Mouse (Mus musculus) lung, adult 2 months (tissue): Measurements from ENCODE around the gene Cacna2d4. TPM values are rescaled to one million over a fixed set of nuclear protein-coding genes. Genes with fewer than 3 reads are reported as not detected.
"Not testable (repeated sequence)": the region's sequence is repeated elsewhere in the genome, so short reads cannot be mapped to it uniquely, and the experiment has no call there.

Experiments used
- DNase-seq: peaks from one replicate; pipeline ENCODE4 v3.0.0; 2022
- H3K4me1 ChIP-seq: fragments of 200-500 bp; 2 replicates; pipeline ENCODE4 v1.6.1; 2011; ENCODE audit warnings: low read length; ENCODE audit not compliant: control insufficient read depth, insufficient read depth
- H3K4me3 ChIP-seq: fragments of 200-500 bp; replicated peaks from 2 replicates; pipeline ENCODE3; 2011; ENCODE audit warnings: low read depth, mild to moderate bottlenecking, control low read depth, low read length; ENCODE audit errors: extremely low read depth
- CTCF ChIP-seq: fragments of 200-500 bp; IDR thresholded peaks from 2 replicates; pipeline ENCODE4 v1.5.1; 2011; ENCODE audit warnings: mild to moderate bottlenecking, low read length, control low read depth; ENCODE audit not compliant: insufficient read depth
- POLR2A ChIP-seq: fragments of 200-500 bp; IDR thresholded peaks from 2 replicates; pipeline ENCODE4 v1.6.1; 2011; ENCODE audit warnings: low read depth, mild to moderate bottlenecking, control low read depth, low read length, borderline replicate concordance; ENCODE audit errors: extremely low read depth
- WGBS: fragments of 180-500 bp; shearing (Covaris S2); methylation state at CpG from one replicate; pipeline ENCODE4 v1.1.7; 2018; 5-methylcytosine and 5-hydroxymethylcytosine counted together
- polyA plus RNA-seq: library from polyadenylated mRNA; depleted of rRNA; stranded (reverse); fragments of >200 nt; gene quantifications from 2 replicates; pipeline ENCODE4 v1.2.3, GENCODE M21; 2012

The Cacna2d4 gene
- polyA plus RNA-seq, 1 experiment: 4.0 TPM

DNA sequence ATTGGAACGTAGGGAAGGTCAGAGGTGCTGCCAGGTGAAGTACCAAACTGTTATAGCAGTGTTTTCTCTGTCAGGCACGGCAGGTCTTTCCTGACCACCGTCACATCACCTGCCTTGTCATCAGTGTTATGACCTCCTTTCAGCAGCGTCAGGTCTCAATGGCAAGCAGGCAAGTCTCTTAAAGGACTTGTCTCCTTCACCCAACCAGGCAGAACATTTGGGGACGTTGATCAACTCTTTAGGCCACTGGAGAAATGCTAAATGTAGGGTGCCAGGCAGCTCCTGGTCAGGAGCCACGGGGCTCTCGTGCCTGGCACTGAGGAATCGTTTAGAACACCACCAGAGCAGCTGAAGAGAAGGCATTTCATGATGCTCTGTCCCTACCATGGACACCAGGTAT lies 115.3 kb downstream of the Cacna2d4 start:
- TF ChIP-seq CTCF (no peak), POLR2A (no peak)
- no peak overlapping the region for H3K4me3 ChIP-seq
- DNase-seq: no peak
- H3K4me1 ChIP-seq: no peaks in the 10 kb centered on the region
- 71% methylated on average over 8 of the region's 8 CpGs for WGBS

DNA sequence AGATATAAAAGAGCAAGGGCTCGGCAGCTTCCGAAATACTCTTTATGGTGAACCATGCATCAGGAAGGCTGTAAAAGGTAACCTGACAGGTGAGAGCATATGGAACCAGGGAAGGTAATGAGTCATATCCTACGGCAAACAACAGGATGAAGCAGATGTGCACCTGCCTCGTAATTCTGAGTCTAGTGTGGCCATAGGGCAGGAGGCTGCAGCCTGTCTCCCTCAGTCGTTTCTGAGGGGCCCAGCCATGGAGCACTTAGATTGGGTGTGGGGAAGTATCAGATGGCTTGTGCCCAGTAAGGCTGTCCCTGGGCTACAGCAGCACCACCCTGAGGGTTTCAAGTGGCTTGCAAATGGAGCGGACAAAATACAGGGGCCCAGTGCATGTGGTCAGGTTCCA lies 116.2 kb downstream of the Cacna2d4 start:
- Histone ChIP-seq H3K4me1 (no peaks in the 10 kb centered on the region), H3K4me3 (no peak overlapping the region)
- 84% methylated on average over 6 of the region's 6 CpGs for WGBS
- TF ChIP-seq POLR2A: no peak
- no peak for TF ChIP-seq CTCF
- no peak for DNase-seq

DNA sequence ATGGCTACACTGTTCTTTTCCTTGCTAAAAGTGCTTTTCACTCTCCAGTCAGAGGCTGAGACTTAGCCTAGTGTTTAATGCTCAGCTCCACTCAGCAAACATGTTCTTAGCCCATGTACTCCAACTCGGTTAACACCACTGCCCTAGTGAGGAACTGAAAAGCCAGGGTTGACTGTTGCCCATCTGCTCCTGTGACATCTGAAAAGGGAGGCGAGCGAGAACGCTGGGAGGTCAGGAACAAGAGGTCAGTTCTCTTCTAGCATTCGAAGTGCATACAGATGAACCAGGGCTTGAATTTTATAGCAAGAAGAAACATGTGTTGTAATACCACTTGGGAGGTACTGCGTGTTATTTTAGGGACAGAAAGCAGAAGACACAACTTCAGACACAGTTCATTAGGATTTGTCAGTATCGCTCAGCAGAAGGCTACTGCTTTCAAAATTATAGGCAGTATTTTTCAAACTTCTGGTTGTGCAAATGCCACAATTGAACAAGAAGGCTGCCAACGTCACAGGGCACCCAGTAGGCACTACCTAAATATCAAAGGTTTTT lies 121.8 kb downstream of the Cacna2d4 start:
- no peak for TF ChIP-seq CTCF
- TF ChIP-seq POLR2A: no peak
- DNase-seq: no peak
- Histone ChIP-seq H3K4me3 (no peak overlapping the region), H3K4me1 (no peaks in the 10 kb centered on the region)
- WGBS: 77% methylated on average over 8 of the region's 8 CpGs

DNA sequence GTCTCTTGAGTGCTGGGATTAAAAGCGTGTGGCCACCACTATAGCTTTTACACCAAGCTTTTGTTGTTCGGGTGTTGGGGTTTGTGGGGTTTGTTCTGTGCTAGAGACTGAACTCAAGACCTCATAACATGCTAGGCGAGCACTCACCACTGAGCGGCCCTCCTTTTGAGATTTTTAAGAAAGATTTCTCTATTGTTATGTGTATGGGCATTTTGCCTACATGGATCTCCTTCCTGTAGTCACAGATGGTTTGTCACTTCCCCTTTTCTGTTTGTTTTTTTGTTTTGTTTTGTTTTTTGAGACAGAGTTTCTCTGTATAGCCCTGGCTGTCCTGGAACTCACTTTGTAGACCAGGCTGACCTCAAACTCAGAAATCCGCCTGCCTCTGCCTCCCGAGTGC lies 123.9 kb downstream of the Cacna2d4 start:
- DNase-seq, H3K4me1 ChIP-seq, H3K4me3 ChIP-seq: not testable (repeated sequence)
- WGBS: 79% methylated on average over 6 of the region's 6 CpGs

DNA sequence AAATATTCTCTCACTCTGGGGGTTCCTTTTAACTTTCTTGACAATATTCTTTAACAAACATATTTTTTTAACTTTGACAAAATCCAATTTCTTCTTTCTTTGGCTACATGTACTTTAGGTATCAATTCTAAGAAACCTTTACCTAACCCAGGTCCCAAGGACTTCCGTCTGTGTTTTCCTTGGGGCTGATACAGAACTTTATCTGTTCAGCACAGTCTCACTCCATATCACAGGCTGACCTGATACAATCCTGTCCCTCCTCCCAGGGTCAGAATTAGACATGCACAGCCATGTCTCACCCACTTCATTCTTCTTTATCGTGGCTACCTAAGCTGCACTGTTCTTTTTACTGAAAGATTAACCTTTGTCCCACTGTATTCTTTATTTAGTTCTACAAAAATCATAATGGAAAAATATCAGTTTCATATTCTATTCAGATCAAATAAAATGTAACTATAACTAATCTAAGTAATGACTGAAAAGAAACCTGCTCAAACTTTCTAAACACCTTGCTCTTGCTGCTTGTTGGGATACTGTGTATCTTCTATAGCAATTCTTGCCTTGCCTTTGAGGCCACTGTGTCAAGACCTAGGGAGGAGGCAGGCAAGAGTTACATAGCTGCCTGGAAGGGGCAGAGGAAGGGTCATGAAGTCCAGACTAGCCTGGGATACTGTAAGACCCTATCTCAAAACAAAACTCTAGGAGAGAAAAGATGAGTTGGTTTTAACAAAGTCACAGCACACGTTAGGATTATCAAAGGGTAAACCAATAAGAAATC lies 124.8 kb downstream of the Cacna2d4 start:
- WGBS: 86% methylated on average over 3 of the region's 3 CpGs
- no peak overlapping the region for H3K4me3 ChIP-seq
- TF ChIP-seq CTCF: no peak
- H3K4me1 ChIP-seq: no peaks in the 10 kb centered on the region
- DNase-seq: no peak

DNA sequence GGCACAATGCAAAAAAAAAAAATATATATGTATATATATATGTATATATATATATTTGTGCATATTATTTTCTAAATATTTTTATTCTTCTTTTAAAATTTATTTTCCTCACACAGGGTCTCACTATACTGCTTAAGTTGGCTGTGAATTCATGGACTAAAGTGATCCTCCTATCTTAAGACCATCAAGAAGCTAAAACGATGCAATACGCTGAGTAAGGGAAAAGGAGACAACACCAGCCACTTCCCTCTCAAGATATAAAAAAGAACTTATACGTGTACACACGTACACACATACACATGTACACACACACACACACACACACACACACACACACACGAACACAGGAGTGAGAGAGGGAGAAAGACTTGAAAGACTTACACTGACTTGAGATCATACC lies 127.3 kb downstream of the Cacna2d4 start:
- 91% methylated on average over 5 of the region's 5 CpGs for WGBS
- Histone ChIP-seq H3K4me1 (no peaks in the 10 kb centered on the region; the same call in 1 of the 2 replicates), H3K4me3 (no peak overlapping the region)
- no peak for TF ChIP-seq POLR2A
- TF ChIP-seq CTCF: no peak
- no peak for DNase-seq

DNA sequence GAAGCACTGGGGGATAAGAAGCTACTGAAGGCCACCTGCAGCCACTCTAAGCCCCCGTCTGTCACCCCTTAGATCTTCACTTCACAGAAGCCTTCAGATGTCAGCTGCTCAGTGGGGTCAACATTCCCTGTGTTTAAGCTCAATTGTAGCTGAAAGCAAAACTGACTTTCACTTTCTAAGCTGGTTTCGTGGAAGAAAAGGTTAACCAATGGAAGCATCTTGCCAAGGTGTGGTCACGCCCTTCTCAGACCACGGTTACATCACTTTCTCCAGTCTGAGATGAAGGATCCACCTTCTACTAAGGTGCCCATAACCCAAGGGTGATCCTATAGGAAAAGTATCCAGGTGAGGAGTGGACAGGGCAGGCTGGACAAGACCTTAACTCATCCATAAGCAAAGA lies 130.5 kb downstream of the Cacna2d4 start:
- WGBS: 72% methylated on average over 4 of the region's 4 CpGs
- not testable (repeated sequence) for DNase-seq, H3K4me3 ChIP-seq, H3K4me1 ChIP-seq

DNA sequence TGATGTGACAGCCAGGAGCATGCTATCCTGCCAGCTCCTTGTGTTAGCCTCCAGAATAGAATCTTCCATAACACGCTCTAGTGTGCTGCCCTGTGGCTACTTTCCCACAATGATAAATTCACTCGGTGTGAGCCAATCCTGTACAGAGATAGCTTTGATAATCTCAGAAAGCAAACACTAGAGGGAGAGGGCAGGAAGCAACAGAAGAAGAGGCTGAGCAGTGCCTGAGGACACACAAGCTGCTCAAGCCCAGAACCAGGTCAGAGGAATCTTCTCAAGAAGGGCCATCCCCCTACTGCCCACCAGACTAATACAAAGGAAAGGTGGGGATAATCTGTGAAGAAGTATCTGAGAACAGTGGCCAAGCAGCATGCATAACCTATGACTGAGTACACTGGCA lies 131.1 kb downstream of the Cacna2d4 start:
- WGBS: 47% methylated on average over 2 of the region's 2 CpGs
- no peak for DNase-seq
- Histone ChIP-seq H3K4me1 (no peaks in the 10 kb centered on the region; the same call in none of the 2 replicates), H3K4me3 (no peak overlapping the region)
- TF ChIP-seq CTCF: no peak
- TF ChIP-seq POLR2A: no peak

DNA sequence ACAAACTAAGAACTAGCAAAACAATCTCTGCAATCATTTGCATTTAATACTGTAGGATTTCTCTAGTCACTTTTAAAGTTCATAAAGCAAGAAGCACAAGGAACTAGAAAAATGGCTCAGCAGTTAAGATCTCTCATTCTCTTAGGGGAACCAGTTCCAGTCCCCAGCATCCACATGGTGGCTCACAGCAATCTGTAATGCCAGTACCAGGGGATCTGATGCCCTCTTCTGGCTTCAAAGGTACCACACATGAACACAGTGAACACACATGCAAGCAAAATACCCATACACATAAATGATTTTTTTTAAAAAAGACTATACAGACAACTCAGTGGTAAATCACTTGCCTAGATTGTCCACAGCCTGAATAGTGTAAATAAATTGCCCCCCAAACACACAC lies 135.3 kb downstream of the Cacna2d4 start:
- no peak for TF ChIP-seq POLR2A
- no peak for TF ChIP-seq CTCF
- peaks cover 13% of the 10 kb centered on the region for H3K4me1 ChIP-seq
- no peak overlapping the region for H3K4me3 ChIP-seq
- no peak for DNase-seq

DNA sequence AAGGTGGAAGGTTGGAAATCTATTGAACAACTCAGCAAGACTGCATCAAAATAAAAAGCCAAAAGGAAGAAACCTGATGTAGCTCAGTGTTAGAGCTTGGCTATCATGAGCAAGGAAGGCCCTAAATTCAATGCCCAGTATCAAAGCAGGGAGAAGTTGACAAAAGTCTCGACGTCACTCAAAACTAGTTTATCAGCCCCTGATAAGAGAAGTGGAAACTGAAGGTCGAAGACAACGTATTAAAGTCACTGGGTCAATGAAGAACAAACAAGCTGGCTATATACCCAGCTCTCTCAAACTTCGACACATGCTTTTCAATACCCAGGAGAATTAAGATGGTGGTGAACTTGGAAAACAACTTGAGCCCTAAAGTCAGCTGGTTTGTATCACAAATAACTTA lies 135.9 kb downstream of the Cacna2d4 start:
- TF ChIP-seq CTCF (no peak), POLR2A (no peak)
- no peak for DNase-seq
- 44% methylated on average over 5 of the region's 5 CpGs for WGBS
- Histone ChIP-seq H3K4me1 (peaks cover 13% of the 10 kb centered on the region), H3K4me3 (no peak overlapping the region)

DNA sequence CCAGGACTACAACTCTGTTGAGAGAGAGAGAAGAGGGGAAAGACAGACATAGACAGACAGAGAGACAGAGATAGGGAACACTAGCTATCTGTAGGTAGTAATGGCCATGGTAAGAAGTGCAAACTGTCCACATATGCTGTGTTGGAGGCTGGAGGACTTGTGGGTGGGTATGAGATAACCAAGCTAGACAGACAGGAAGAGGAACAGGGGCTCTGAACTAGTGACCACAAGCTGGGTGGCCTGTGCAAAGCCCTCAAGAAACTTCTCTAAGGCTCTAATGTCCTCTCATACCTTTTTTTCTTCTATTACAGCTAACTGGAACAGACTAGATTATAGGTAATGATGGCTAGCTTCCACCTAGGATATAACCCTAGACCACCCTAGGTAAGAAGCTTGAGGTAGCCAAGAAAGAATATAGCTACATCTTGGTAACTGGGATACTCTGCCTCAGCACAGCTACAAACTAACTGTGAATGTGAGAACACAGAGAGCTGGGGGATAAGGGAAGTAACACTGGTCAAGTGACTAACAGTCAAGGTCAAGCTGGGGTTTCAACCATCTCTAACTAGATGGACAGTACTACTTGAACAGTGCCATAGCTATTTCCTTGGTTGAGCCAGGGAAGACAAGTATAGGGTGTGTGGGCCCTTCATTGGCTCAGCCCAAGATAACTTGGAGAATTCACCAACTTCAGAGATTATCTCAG lies 136.8 kb downstream of the Cacna2d4 start:
- DNase-seq: no peak
- H3K4me3 ChIP-seq: no peak overlapping the region
- no peak for TF ChIP-seq POLR2A
- TF ChIP-seq CTCF: no peak
- H3K4me1 ChIP-seq: peaks cover 17% of the 10 kb centered on the region
